Mouse (Mus musculus) hindbrain, postnatal 0 days (tissue): Measurements from ENCODE around the gene Znhit6. TPM values are rescaled to one million over a fixed set of nuclear protein-coding genes. Genes with fewer than 3 reads are reported as not detected.

Experiments
- ATAC-seq: fragments of 200-750 bp; cut with Nextera tagmentation; 2 replicates; pipeline ENCODE4 v1.8.0; 2017; ENCODE audit warnings: mild to moderate bottlenecking, moderate TSS enrichment, moderate library complexity
- DNase-seq: peaks from one replicate; pipeline ENCODE4 v3.0.0-alpha.2; 2015; ENCODE audit warnings: low spot score
- H3K27ac ChIP-seq: fragments of 300-500 bp; sonication (generic); 2 replicates; pipeline ENCODE4 v1.5.1; 2014; ENCODE audit warnings: mild to moderate bottlenecking
- H3K27me3 ChIP-seq: fragments of 300-500 bp; sonication (generic); 2 replicates; pipeline ENCODE4 v1.6.1; 2014; ENCODE audit warnings: low read length, mixed read lengths; ENCODE audit not compliant: insufficient read depth
- H3K36me3 ChIP-seq: fragments of 300-500 bp; sonication (generic); 2 replicates; pipeline ENCODE4 v1.6.1; 2014; ENCODE audit warnings: low read length, mixed read lengths; ENCODE audit not compliant: insufficient read depth
- H3K4me1 ChIP-seq: fragments of 300-500 bp; sonication (generic); 2 replicates; pipeline ENCODE4 v1.6.1; 2014; ENCODE audit warnings: antibody characterized with exemption, low read length, mixed read lengths; ENCODE audit not compliant: insufficient read depth
- H3K4me2 ChIP-seq: fragments of 300-500 bp; sonication (generic); 2 replicates; pipeline ENCODE4 v1.6.1; 2014; ENCODE audit warnings: low read depth, mild to moderate bottlenecking, low read length, moderate library complexity, mixed read lengths
- H3K4me3 ChIP-seq: fragments of 300-500 bp; sonication (generic); 2 replicates; pipeline ENCODE4 v1.5.1; 2014; ENCODE audit warnings: low read length
- H3K9ac ChIP-seq: fragments of 300-500 bp; sonication (generic); replicated peaks from 2 replicates; pipeline ENCODE4 v1.6.1; 2014; ENCODE audit warnings: mild to moderate bottlenecking, low read length, moderate library complexity, mixed read lengths
- H3K9me3 ChIP-seq: fragments of 300-500 bp; sonication (generic); 2 replicates; pipeline ENCODE4 v1.6.1; 2016; ENCODE audit warnings: low read length, mixed read lengths
- CTCF ChIP-seq: IDR thresholded peaks from 2 replicates; pipeline ENCODE4 v1.5.1; 2016; ENCODE audit warnings: antibody characterized with exemption, control low read depth, low read depth
- WGBS: fragments of 180-500 bp; shearing (Covaris S2); extraction: QIAGEN DNeasy Blood & Tissue Kit; methylation state at CpG from one replicate; pipeline ENCODE4 v1.1.7; 2014; 5-methylcytosine and 5-hydroxymethylcytosine counted together
- polyA plus RNA-seq: library from polyadenylated mRNA; unstranded; fragments of >200 nt; fragmentation: Nextera tagmentation; extraction: Ambion mirVana; gene quantifications from 2 replicates; pipeline ENCODE4 v1.2.1, GENCODE M21; 2015
- total RNA-seq: library from RNA; depleted of rRNA; stranded (reverse); fragments of >200 nt; gene quantifications from 2 replicates; pipeline ENCODE4 v1.2.3, GENCODE M21; 2014; rRNA removed

Gene Znhit6
- total and polyA plus RNA-seq, 2 experiments from 2014 or later, result 9.3 to 34.9 TPM

DNA sequence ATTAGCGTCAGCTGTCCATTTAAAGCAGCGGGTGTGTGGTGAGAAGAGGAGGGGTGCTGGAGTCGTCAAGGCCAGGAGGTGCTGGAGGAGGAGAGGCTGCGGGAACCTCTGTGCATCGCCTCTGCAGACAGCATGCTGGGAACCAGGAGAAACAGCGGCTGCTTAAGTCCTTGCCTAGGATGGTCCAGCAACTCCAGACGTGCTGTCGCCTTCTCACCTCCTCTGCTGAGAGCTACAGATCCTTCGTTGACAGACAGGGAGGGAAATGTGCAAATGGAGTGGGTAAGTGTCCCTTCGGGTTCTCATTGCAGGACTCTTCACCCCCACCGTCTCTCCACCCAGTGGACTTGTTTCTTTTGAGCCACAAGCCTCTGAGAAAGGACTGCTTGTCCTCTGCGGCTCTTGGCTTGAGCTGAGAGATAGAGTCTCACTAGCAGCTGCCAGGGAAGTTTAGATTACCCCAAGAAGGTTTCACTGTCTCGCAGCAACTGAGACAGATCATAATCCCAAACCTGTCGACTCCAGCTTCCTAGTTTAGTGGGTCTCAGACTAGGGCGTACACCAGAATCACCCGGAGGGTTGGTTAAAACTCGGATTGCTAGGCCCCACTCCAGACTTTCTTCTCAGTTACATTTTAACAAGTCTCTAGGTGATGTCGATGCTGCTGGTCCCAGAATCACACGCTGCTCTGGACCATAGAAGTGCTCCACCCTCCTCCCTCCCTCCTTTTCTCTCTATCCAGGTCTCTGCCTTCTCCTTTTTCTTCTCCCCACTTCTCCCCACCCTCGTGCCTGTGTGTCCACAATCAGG is 76.5 kb downstream of the Znhit6 start:
- 17% methylated on average over 20 of the region's 20 CpGs for WGBS
- DNase-seq (no peak), ATAC-seq (no peak)
- peak overlapping the region; percentile 78 for H3K4me2 ChIP-seq
- no peak for TF ChIP-seq CTCF
- H3K9ac ChIP-seq, result no peak overlapping the region
- no peak overlapping the region for H3K27ac ChIP-seq
- H3K27me3 ChIP-seq, result 0 out of 2 replicates have a peak, but pooled peaks cover 6% of the 10 kb centered on the region
- no peaks in the 10 kb centered on the region for H3K36me3 ChIP-seq
- H3K9me3 ChIP-seq, result no peaks in the 10 kb centered on the region
- H3K4me1 ChIP-seq, result peaks cover 26% of the 10 kb centered on the region
- peak overlapping the region; percentile 43 for H3K4me3 ChIP-seq

DNA sequence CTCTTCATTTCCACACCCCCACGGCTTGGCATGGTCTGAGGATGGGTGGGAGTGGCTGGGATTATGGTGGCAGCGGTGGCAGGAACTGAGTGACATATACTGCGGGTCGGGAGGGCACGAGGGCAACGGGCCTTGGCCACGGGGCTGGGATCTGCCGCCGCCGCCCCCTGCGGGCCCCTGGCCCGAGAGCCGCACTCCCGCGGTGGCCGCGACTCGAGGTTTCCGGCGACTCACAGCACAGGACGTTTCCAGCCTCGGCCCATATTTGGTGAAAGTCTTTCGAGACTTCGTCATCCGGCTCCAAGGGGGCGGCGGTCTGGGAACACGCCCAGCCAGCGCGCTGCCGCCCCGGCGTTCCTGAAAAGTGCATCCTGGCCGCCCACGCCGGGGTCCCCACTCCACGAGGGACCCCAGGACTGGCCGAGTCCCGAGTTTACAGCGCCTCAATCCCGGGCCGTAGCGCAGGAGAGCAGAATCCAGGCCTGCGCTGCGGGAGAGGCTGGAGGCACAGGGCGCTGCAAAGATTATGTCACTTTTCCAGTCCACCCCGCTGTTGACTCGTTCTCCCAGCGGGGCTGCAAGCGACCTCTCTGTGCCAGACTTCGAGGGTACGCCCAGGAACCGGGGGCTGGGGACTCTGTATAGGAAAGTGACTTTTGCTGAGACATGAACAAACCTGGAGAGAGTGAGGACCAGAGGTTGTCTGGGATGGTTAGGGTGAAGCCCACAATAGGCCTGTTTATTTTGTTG is 77.4 kb downstream of the Znhit6 start:
- H3K27ac ChIP-seq, result no peak overlapping the region
- DNase-seq (peak; percentile 68), ATAC-seq (peak; percentile 46)
- H3K9ac ChIP-seq, result peak overlapping the region; percentile 47; the same call in 1 of the 2 replicates
- TF ChIP-seq CTCF, result no peak
- H3K4me3 ChIP-seq, result peak overlapping the region; percentile 43
- 0 out of 2 replicates have a peak, but pooled peaks cover 2% of the 10 kb centered on the region for H3K27me3 ChIP-seq
- 2% methylated on average over 53 of the region's 53 CpGs for WGBS
- H3K4me1 ChIP-seq, result peaks cover 26% of the 10 kb centered on the region
- peak overlapping the region; percentile 78 for H3K4me2 ChIP-seq
- no peaks in the 10 kb centered on the region for H3K36me3 ChIP-seq
- no peaks in the 10 kb centered on the region for H3K9me3 ChIP-seq

DNA sequence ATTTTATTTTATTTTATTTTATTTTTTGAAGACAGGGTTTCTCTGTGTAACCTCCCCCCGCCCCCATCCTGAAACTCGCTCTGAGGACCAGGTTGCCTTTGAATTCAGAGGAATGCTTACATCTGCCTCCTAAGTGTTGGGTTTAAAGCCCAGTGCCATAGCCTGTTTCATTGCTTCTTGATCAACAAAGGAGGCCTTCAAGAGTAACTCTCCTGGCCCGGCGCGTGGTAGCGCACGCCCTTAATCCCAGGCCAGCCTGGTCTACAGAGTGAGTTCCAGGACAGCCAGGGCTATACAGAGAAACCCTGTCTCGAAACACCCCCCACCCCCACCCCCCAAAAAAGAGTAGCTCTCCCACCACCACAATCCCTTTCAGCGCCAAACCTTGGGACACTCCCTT is 78.0 kb downstream of the Znhit6 start:
- ATAC-seq, result no peak
- DNase-seq, result no peak
- TF ChIP-seq CTCF, result no peak
- peaks cover 23% of the 10 kb centered on the region for H3K4me1 ChIP-seq
- WGBS, result 81% methylated on average over 9 of the region's 9 CpGs
- H3K4me3 ChIP-seq, result no peak overlapping the region
- no peaks in the 10 kb centered on the region for H3K36me3 ChIP-seq
- H3K4me2 ChIP-seq, result no peak overlapping the region
- no peaks in the 10 kb centered on the region for H3K27me3 ChIP-seq
- no peak overlapping the region for H3K9ac ChIP-seq
- no peak overlapping the region for H3K27ac ChIP-seq
- no peaks in the 10 kb centered on the region for H3K9me3 ChIP-seq

Other genes with a start within 250 kb of the Znhit6 start
- 2.9 and 8.2 TPM in 2 replicates for gene Ccn1, start 73.8 kb downstream of the Znhit6 start, total RNA-seq
- gene Ccn1, start 73.8 kb downstream of the Znhit6 start, polyA plus RNA-seq, result 9.7 and 10.1 TPM in 2 replicates
- 125 and 126 TPM in 2 replicates for gene Ddah1, start 182.5 kb downstream of the Znhit6 start, total RNA-seq
- 164 and 170 TPM in 2 replicates for gene Ddah1, start 182.5 kb downstream of the Znhit6 start, polyA plus RNA-seq